Mouse (Mus musculus): Measurements from ENCODE around the gene Col23a1. TPM values are rescaled to one million over a fixed set of nuclear protein-coding genes. Genes with fewer than 3 reads are reported as not detected.

Gene Col23a1
- polyA plus RNA-seq, 1 experiment from 2014 or later = 11.1 TPM

DNA sequence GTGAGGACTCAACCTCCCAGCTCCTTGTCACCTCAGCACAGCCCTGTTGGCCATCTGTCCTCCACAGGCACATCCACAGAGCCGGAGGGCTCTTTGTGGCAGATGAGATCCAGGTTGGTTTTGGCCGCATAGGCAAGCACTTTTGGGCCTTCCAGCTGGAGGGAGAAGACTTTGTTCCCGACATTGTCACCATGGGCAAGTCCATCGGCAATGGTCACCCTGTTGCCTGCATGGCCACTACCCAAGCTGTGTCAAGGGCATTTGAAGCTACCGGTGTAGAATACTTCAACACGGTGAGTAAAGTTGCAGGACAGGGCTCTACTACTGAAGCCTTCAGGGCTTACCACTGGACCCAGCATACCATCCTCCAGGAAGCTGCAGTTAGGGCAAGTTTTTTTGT, 304.1 kb downstream of the Col23a1 start:
- H3K9me3 ChIP-seq (ENCODE audit: control insufficient read depth, low read length) = no peaks in the 10 kb centered on the region
- H3K4me1 ChIP-seq (ENCODE audit: control insufficient read depth, insufficient read depth, low read length) = no peaks in the 10 kb centered on the region; the same call in 1 of the 2 replicates
- no peak overlapping the region for H3K4me2 ChIP-seq
- DNase-seq (ENCODE audit: low spot score, missing footprints) = no peak
- H3K9ac ChIP-seq (ENCODE audit: low read length) = no peak overlapping the region
- no peak overlapping the region for H3K27ac ChIP-seq (ENCODE audit: low read depth, low read length)
- no peaks in the 10 kb centered on the region for H3K27me3 ChIP-seq (ENCODE audit: control insufficient read depth, insufficient read depth, low read length)
- WGBS = 94% methylated on average over 6 of the region's 6 CpGs
- no peak for ATAC-seq (ENCODE audit: low FRiP score)
- peaks cover 59% of the 10 kb centered on the region for H3K36me3 ChIP-seq (ENCODE audit: control insufficient read depth, insufficient read depth, low read length)
- no peak overlapping the region for H3K4me3 ChIP-seq (ENCODE audit: low read depth, low read length)

DNA sequence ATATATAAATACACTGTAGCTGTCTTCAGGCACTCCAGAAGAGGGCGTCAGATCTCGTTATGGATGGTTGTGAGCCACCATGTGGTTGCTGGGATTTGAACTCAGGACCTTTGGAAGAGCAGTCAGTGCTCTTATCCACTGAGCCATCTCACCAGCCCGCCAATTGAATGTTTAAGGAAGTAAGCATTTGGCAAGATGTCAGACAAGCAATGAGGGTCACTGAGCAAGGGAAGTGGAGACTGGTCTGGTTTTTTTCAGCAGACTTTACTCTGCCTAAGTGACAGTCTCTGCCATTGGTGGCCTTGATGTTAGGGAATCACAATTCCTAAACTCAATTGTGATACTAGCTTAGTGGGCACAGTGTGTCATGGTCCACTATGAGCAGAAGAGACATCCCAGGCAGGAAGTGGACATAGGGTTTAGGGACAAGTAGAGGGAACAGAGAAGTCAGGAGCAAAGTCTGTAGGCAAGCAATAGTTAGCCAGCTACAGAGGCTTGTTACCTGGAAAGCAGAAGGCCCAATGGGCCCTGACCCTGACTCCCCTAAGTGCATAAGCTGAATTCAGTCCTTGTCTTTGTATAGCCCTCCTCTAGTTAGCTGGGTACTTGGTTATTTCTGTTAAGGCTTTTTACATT, 305.1 kb downstream of the Col23a1 start:
- Histone ChIP-seq H3K9me3 (ENCODE audit: control insufficient read depth, low read length) (no peaks in the 10 kb centered on the region), H3K27ac (ENCODE audit: low read depth, low read length) (no peak overlapping the region), H3K27me3 (ENCODE audit: control insufficient read depth, insufficient read depth, low read length) (no peaks in the 10 kb centered on the region), H3K9ac (ENCODE audit: low read length) (no peak overlapping the region), H3K4me3 (ENCODE audit: low read depth, low read length) (no peak overlapping the region), H3K4me2 (no peak overlapping the region), H3K36me3 (ENCODE audit: control insufficient read depth, insufficient read depth, low read length) (peaks cover 60% of the 10 kb centered on the region), H3K4me1 (ENCODE audit: control insufficient read depth, insufficient read depth, low read length) (no peaks in the 10 kb centered on the region; the same call in 1 of the 2 replicates)
- ATAC-seq (ENCODE audit: low FRiP score) = no peak
- DNase-seq (ENCODE audit: low spot score, missing footprints) = peak; percentile 85
- 82% methylated on average over 3 of the region's 3 CpGs for WGBS

DNA sequence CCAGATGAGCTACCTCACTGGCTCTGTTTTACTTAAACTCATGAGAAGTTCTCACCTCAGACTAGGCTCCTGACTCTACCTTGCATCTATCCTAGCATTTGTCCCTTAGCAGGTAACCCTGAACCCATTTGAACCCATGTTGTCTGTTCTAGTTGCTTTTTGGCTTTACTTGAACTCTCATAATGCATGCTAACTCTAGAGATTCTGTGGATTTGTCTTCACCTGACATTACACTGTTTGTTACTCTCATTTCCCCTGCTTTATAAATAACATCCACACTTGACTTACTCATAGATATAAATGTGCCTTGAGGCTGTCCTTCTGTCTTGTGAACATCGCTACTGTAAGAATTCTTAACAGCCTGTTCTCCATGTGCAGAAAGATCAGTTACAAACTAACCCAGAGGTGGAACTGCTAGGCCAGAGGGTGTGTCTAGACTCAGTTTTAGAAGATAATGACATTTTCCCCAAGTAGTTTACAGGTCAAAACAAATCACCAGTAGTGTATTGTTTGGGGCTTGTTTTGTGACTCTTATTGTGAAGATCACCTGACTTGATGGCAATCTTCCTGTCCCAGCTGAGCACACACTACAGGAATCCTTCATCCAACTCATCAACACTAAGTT, 305.9 kb downstream of the Col23a1 start:
- H3K27ac ChIP-seq (ENCODE audit: low read depth, low read length) = no peak overlapping the region
- H3K4me1 ChIP-seq (ENCODE audit: control insufficient read depth, insufficient read depth, low read length) = no peaks in the 10 kb centered on the region; the same call in 1 of the 2 replicates
- DNase-seq (ENCODE audit: low spot score, missing footprints) (no peak), ATAC-seq (ENCODE audit: low FRiP score) (no peak)
- H3K4me2 ChIP-seq = no peak overlapping the region
- H3K27me3 ChIP-seq (ENCODE audit: control insufficient read depth, insufficient read depth, low read length) = no peaks in the 10 kb centered on the region
- H3K4me3 ChIP-seq (ENCODE audit: low read depth, low read length) = no peak overlapping the region
- H3K36me3 ChIP-seq (ENCODE audit: control insufficient read depth, insufficient read depth, low read length) = peaks cover 60% of the 10 kb centered on the region
- H3K9ac ChIP-seq (ENCODE audit: low read length) = no peak overlapping the region
- 95% methylated on average over 1 of the region's 1 CpGs for WGBS
- no peaks in the 10 kb centered on the region for H3K9me3 ChIP-seq (ENCODE audit: control insufficient read depth, low read length)

DNA sequence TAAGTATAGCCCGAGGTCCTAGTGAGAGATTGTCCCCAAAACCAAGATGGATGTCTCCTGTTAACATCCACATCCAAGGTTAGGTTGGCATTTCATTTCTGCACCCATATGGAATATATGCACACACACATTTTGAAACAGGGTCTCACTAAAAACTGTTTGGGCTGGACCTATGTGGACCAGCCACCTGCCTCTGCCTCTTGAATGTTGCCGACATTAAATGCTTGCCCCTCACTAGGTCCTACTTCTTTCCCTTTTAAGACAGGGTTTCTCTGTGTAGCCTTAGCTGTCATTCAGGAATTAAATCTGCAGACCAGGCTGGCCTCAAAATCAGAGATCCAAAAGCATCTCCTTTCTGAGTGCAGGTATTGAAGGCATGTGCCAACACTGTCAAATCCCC, 307.8 kb downstream of the Col23a1 start:
- H3K36me3 ChIP-seq (ENCODE audit: control insufficient read depth, insufficient read depth, low read length) = peaks cover 66% of the 10 kb centered on the region
- 83% methylated on average over 2 of the region's 2 CpGs for WGBS

DNA sequence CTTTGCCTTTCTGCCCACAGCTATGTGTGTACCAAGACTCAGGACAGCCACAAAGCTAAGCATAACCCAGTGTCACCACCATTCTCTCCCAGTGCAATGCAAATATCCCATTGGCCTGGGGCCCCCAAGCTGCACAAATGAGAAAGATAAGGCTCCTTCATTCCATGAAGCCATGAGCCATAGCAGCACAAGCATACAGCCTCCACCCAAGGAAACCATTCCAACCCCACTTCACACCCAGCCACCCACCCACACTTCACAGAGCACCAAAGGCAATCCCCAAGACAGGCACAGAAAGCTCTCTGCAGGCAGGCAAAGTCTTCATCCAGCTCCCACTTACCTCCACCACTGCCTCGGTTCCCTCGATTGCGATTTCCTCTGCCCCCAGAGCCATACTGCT, 312.5 kb downstream of the Col23a1 start:
- Histone ChIP-seq H3K9ac (ENCODE audit: low read length) (no peak overlapping the region), H3K4me3 (ENCODE audit: low read depth, low read length) (no peak overlapping the region), H3K9me3 (ENCODE audit: control insufficient read depth, low read length) (no peaks in the 10 kb centered on the region), H3K27me3 (ENCODE audit: control insufficient read depth, insufficient read depth, low read length) (no peaks in the 10 kb centered on the region), H3K4me1 (ENCODE audit: control insufficient read depth, insufficient read depth, low read length) (peaks cover 23% of the 10 kb centered on the region), H3K27ac (ENCODE audit: low read depth, low read length) (no peak overlapping the region), H3K4me2 (no peak overlapping the region), H3K36me3 (ENCODE audit: control insufficient read depth, insufficient read depth, low read length) (peaks cover 66% of the 10 kb centered on the region)
- 93% methylated on average over 3 of the region's 3 CpGs for WGBS
- ATAC-seq (ENCODE audit: low FRiP score) (no peak), DNase-seq (ENCODE audit: low spot score, missing footprints) (peak; percentile 90)

More for the DNA sequence above, 307.8 kb downstream of the Col23a1 start:
- Histone ChIP-seq H3K4me3 (ENCODE audit: low read depth, low read length) (no peak overlapping the region), H3K27ac (ENCODE audit: low read depth, low read length) (no peak overlapping the region), H3K9me3 (ENCODE audit: control insufficient read depth, low read length) (no peaks in the 10 kb centered on the region), H3K4me1 (ENCODE audit: control insufficient read depth, insufficient read depth, low read length) (peaks cover 9% of the 10 kb centered on the region), H3K9ac (ENCODE audit: low read length) (no peak overlapping the region), H3K4me2 (no peak overlapping the region), H3K27me3 (ENCODE audit: control insufficient read depth, insufficient read depth, low read length) (no peaks in the 10 kb centered on the region)
- DNase-seq (ENCODE audit: low spot score, missing footprints) = no peak
- no peak for ATAC-seq (ENCODE audit: low FRiP score)

DNA sequence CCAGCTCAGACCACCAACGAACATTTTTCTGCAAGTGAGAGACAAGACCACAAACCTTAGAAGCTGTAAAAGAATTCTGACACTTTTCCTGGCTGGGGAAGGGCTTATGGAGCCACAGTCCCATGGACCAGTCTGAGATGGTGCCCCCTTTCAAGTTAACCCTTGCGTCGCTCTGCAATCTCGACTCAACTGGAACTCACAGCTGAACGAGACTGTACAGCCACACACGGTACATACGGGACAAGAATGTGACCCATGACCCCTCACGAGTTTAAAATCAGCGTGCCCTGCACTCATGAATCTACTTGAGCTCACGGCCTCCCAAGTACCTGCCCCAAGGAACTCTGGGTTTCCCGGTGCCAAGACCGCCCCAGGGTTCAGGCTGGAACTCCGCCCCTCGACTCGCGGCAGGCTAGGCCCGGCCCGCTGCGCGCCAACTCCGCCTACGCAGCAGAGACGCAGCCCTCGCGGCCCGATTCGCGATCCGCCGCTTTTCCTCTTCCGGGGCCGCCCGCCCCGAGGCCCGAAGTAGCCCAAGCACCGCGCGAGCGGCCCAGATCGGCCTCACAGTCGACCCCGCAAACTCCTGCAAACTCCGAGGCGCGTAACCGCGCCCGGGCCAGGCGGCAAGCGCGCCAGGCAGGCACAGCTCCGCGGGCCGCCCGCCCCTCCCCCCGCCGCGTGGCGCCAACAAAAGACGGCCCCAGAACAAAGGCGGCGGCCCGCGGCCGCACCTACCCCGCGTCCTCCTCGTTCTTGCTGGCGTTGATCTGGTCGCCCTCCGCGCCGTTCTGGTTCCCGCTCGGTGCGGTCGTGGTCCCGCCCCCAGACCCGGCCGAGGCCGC, 316.1 kb downstream of the Col23a1 start:
- Histone ChIP-seq H3K27me3 (ENCODE audit: control insufficient read depth, insufficient read depth, low read length) (no peaks in the 10 kb centered on the region), H3K4me3 (ENCODE audit: low read depth, low read length) (peak overlapping the region; percentile 100), H3K4me1 (ENCODE audit: control insufficient read depth, insufficient read depth, low read length) (peaks cover 27% of the 10 kb centered on the region), H3K9ac (ENCODE audit: low read length) (peak overlapping the region; percentile 100), H3K4me2 (peak overlapping the region; percentile 94), H3K27ac (ENCODE audit: low read depth, low read length) (peak overlapping the region; percentile 93), H3K9me3 (ENCODE audit: control insufficient read depth, low read length) (no peaks in the 10 kb centered on the region), H3K36me3 (ENCODE audit: control insufficient read depth, insufficient read depth, low read length) (peaks cover 37% of the 10 kb centered on the region)
- WGBS = under 1% methylated on average over 79 of the region's 81 CpGs
- ATAC-seq (ENCODE audit: low FRiP score) (peak; percentile 51), DNase-seq (ENCODE audit: low spot score, missing footprints) (peak; percentile 97)

DNA sequence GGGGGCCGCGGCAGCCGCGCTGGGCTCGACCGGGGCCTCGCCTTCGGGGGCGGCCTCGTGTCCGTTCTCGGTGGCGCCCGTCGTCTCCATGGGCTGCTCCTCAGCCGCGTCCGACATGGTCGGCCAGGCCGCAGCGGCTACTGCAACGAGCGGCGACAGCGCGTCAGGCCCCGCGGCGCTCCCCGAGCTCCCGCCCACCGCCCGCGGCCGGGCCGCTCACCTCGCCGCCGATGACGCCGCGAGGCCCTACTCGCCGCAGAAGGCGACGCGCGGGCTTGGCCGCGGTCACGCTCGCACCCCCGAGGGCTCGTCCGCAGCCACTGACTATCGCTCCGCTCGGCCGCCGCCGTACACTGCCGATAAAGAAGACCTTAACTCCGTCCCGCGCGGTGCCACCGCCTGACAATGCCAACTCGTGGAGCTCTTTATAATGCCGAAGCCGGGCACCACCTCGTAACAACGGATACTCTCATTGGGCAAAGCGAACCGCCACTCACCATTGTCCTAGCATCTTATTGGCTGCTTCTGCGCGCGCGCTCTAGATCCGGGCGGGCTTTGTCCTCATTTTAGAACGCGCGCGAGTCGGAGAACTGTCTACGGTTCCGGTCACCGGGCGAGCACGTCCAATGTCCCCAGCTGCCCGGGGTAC, 316.9 kb downstream of the Col23a1 start, which contains the start of gene Hnrnpab:
Hnrnpab (minus strand) TSS at position 401 of the 649 bp plus-strand sequence.
- peak; percentile 95 for ATAC-seq (ENCODE audit: low FRiP score)
- peak; percentile 100 for DNase-seq (ENCODE audit: low spot score, missing footprints)
- Histone ChIP-seq H3K9ac (ENCODE audit: low read length) (peak within 1 kb of the TSS; percentile 100), H3K4me3 (ENCODE audit: low read depth, low read length) (peak within 1 kb of the TSS; percentile 100), H3K4me1 (ENCODE audit: control insufficient read depth, insufficient read depth, low read length) (peaks cover 25% of the 10 kb centered on the region), H3K9me3 (ENCODE audit: control insufficient read depth, low read length) (no peaks in the 10 kb centered on the region), H3K4me2 (peak within 1 kb of the TSS; percentile 94), H3K27ac (ENCODE audit: low read depth, low read length) (peak within 1 kb of the TSS; percentile 93), H3K36me3 (ENCODE audit: control insufficient read depth, insufficient read depth, low read length) (peaks cover 31% of the 10 kb centered on the region), H3K27me3 (ENCODE audit: control insufficient read depth, insufficient read depth, low read length) (no peaks in the 10 kb centered on the region)
- WGBS = under 1% methylated on average over 91 of the region's 91 CpGs

DNA sequence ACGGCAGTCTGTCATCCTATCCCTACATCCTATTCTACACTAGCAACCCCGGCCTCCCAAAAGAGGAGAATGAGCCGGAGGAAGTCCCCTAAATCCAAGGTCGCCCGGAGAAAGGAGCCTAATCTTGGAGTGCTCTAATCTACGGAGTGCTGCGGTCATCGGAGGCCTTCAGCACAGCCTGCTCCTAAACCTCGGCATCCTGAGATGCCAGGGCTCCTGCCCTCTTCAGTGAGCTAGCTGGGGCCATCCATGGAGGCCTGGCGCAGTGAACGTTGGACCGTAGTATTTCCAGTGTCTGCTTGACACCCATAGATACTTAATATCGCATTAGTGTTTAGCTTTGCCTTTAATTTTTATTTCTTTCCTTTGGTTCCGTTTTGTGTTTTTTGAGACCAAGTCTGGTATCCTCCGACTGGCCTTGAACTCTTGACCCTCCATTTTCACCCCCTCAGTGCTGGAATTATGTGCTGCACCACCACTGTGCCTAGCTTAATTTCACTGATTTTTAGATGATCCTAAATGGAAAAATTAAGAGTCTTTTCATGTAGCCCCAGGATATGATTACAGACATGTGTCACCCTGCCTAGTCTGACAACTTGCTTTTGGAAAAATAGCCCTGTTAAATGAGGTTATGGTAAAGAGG, 317.5 kb downstream of the Col23a1 start:
- no peak for DNase-seq (ENCODE audit: low spot score, missing footprints)
- Histone ChIP-seq H3K9ac (ENCODE audit: low read length) (peak overlapping the region; percentile 100), H3K36me3 (ENCODE audit: control insufficient read depth, insufficient read depth, low read length) (peaks cover 24% of the 10 kb centered on the region), H3K4me3 (ENCODE audit: low read depth, low read length) (peak overlapping the region; percentile 100), H3K4me2 (peak overlapping the region; percentile 54), H3K9me3 (ENCODE audit: control insufficient read depth, low read length) (no peaks in the 10 kb centered on the region), H3K27me3 (ENCODE audit: control insufficient read depth, insufficient read depth, low read length) (no peaks in the 10 kb centered on the region), H3K4me1 (ENCODE audit: control insufficient read depth, insufficient read depth, low read length) (peaks cover 21% of the 10 kb centered on the region), H3K27ac (ENCODE audit: low read depth, low read length) (peak overlapping the region; percentile 80)
- peak; percentile 75 for ATAC-seq (ENCODE audit: low FRiP score)
- 10% methylated on average over 15 of the region's 15 CpGs for WGBS
